ENCODE assay signal across 13 mouse cellular contexts in genomic region chr1:54789327-54789960, GRCm38 (mm10).
DNase-seq lines count a peak whose midpoint lies in the region; ATAC-seq and TF ChIP-seq lines count a peak whose summit lies in the region.
"Had no signal": no experiment of that assay in that cellular context is flagged by ENCODE, and none has a peak within 500 bp of the region (broad histone marks: within the 10 kb centered on the region; RNA-seq: fewer than 3 reads in every experiment).

No protein-coding gene starts in this region.

- no peak overlapping the region for H3K4me3 ChIP-seq in hindbrain, embryonic 14.5 days (replicated peaks; ENCODE audit: low read length)
- H3K4me3 ChIP-seq in hindbrain, embryonic 10.5 days, result no peak overlapping the region
- H3K4me3 ChIP-seq in neural tube, embryonic 13.5 days, result no peak overlapping the region
- no peak overlapping the region for H3K4me3 ChIP-seq in stomach, postnatal 0 days (ENCODE audit: low read depth, low read length)
- H3K4me3 ChIP-seq: embryonic facial prominence, embryonic 15.5 days; limb, embryonic 15.5 days; neural tube, embryonic 12.5 days had no signal

- H3K27ac ChIP-seq in hindbrain, embryonic 14.5 days, result peak overlapping the region; percentile 50; the same call in 1 of the 2 replicates
- no peak overlapping the region for H3K27ac ChIP-seq in hindbrain, embryonic 10.5 days
- 0 out of 2 replicates have a peak overlapping the region, but pooled peaks have one; percentile 23 for H3K27ac ChIP-seq in neural tube, embryonic 13.5 days (replicated peaks)
- H3K27ac ChIP-seq in stomach, postnatal 0 days (replicated peaks), result no peak overlapping the region
- H3K27ac ChIP-seq: embryonic facial prominence, embryonic 15.5 days; limb, embryonic 15.5 days; neural tube, embryonic 12.5 days had no signal

- TF ChIP-seq CTCF in stomach, postnatal 0 days (IDR thresholded peaks at IDR 0.05; ENCODE audit: low read depth), result no peak

- peak; percentile 33; the same call in 1 of the 2 replicates for ATAC-seq in hindbrain, embryonic 14.5 days (ENCODE audit: low FRiP score)
- no peak for ATAC-seq in neural tube, embryonic 13.5 days (ENCODE audit: low read depth)
- ATAC-seq in stomach, postnatal 0 days (ENCODE audit: low FRiP score, low TSS enrichment), result peak; percentile 74
- ATAC-seq: activated CD4-positive, CD25-positive, alpha-beta regulatory T cell, adult 4 months had no signal

- peaks cover 9% of the 10 kb centered on the region for H3K4me1 ChIP-seq in hindbrain, embryonic 14.5 days (replicated peaks; ENCODE audit: control insufficient read depth, insufficient read depth, low read length)
- 0 out of 2 replicates have a peak, but pooled peaks cover 3% of the 10 kb centered on the region for H3K4me1 ChIP-seq in hindbrain, embryonic 10.5 days (replicated peaks)
- H3K4me1 ChIP-seq in neural tube, embryonic 13.5 days (replicated peaks), result peaks cover 16% of the 10 kb centered on the region; the same call in 1 of the 2 replicates
- H3K4me1 ChIP-seq in stomach, postnatal 0 days (replicated peaks; ENCODE audit: control insufficient read depth, insufficient read depth), result no peaks in the 10 kb centered on the region
- H3K4me1 ChIP-seq: neural tube, embryonic 12.5 days had no signal

- H3K4me2 ChIP-seq in hindbrain, embryonic 14.5 days (replicated peaks), result no peak overlapping the region
- H3K4me2 ChIP-seq in neural tube, embryonic 13.5 days, result no peak overlapping the region
- H3K4me2 ChIP-seq in stomach, postnatal 0 days (replicated peaks; ENCODE audit: low read depth), result no peak overlapping the region
- H3K4me2 ChIP-seq: embryonic facial prominence, embryonic 15.5 days; limb, embryonic 15.5 days; neural tube, embryonic 12.5 days had no signal

- DNase-seq in hindbrain, embryonic 14.5 days (ENCODE audit: low spot score), result no peak
- DNase-seq in hindbrain, embryonic 10.5 days (ENCODE audit: low spot score), result no peak
- no peak for DNase-seq in neural tube, embryonic 10.5 days (ENCODE audit: extremely low spot score, low spot score)
- peak; percentile 66 for DNase-seq in adrenal gland, postnatal 14 days
- peak; percentile 32 for DNase-seq in stomach, postnatal 0 days (ENCODE audit: low spot score)
- no peak for DNase-seq in right cerebral cortex, postnatal 4 days
- DNase-seq: cerebellum, adult 2 months; right cerebral cortex, postnatal 14 days had no signal

- no peaks in the 10 kb centered on the region for H3K36me3 ChIP-seq in hindbrain, embryonic 14.5 days (replicated peaks; ENCODE audit: control insufficient read depth, insufficient read depth)
- no peaks in the 10 kb centered on the region for H3K36me3 ChIP-seq in hindbrain, embryonic 10.5 days
- no peaks in the 10 kb centered on the region for H3K36me3 ChIP-seq in neural tube, embryonic 13.5 days
- H3K36me3 ChIP-seq in stomach, postnatal 0 days (ENCODE audit: control insufficient read depth, insufficient read depth, low read length), result no peaks in the 10 kb centered on the region
- H3K36me3 ChIP-seq: embryonic facial prominence, embryonic 15.5 days; limb, embryonic 15.5 days; neural tube, embryonic 12.5 days had no signal

- H3K9ac ChIP-seq in hindbrain, embryonic 14.5 days, result no peak overlapping the region
- no peak overlapping the region for H3K9ac ChIP-seq in neural tube, embryonic 13.5 days
- H3K9ac ChIP-seq in stomach, postnatal 0 days (ENCODE audit: low read length), result no peak overlapping the region
- H3K9ac ChIP-seq: embryonic facial prominence, embryonic 15.5 days; limb, embryonic 15.5 days; neural tube, embryonic 12.5 days had no signal

- H3K27me3 ChIP-seq in hindbrain, embryonic 14.5 days (ENCODE audit: control insufficient read depth, insufficient read depth, low read length), result no peaks in the 10 kb centered on the region
- H3K27me3 ChIP-seq in hindbrain, embryonic 10.5 days (ENCODE audit: insufficient read depth, poor library complexity, severe bottlenecking), result no peaks in the 10 kb centered on the region
- no peaks in the 10 kb centered on the region for H3K27me3 ChIP-seq in neural tube, embryonic 13.5 days
- H3K27me3 ChIP-seq in stomach, postnatal 0 days (ENCODE audit: control insufficient read depth, insufficient read depth, low read length), result no peaks in the 10 kb centered on the region
- H3K27me3 ChIP-seq: embryonic facial prominence, embryonic 15.5 days; limb, embryonic 15.5 days; neural tube, embryonic 12.5 days had no signal

- H3K9me3 ChIP-seq in hindbrain, embryonic 14.5 days (ENCODE audit: control insufficient read depth, low read length), result no peaks in the 10 kb centered on the region
- H3K9me3 ChIP-seq in hindbrain, embryonic 10.5 days, result no peaks in the 10 kb centered on the region
- H3K9me3 ChIP-seq in neural tube, embryonic 13.5 days, result no peaks in the 10 kb centered on the region
- H3K9me3 ChIP-seq in stomach, postnatal 0 days (ENCODE audit: control insufficient read depth, low read length), result no peaks in the 10 kb centered on the region
- H3K9me3 ChIP-seq: embryonic facial prominence, embryonic 15.5 days; limb, embryonic 15.5 days; neural tube, embryonic 12.5 days had no signal

- TF ChIP-seq EP300 in stomach, postnatal 0 days (optimal IDR thresholded peaks at IDR 0.05), result no peak

- WGBS in hindbrain, embryonic 14.5 days, result 67% methylated on average over 7 of the region's 7 CpGs
- 86% methylated on average over 7 of the region's 7 CpGs for WGBS in hindbrain, embryonic 10.5 days
- WGBS in neural tube, embryonic 13.5 days, result 74% methylated on average over 7 of the region's 7 CpGs
- 59% methylated on average over 7 of the region's 7 CpGs for WGBS in stomach, postnatal 0 days

Comparison
In these comparisons a context has a peak if more than half of its experiments do, and no peak if none do; other contexts are left out.
1. H3K27ac ChIP-seq: peak in hindbrain, embryonic 14.5 days (single experiment) and neural tube, embryonic 13.5 days (single experiment); none in hindbrain, embryonic 10.5 days (single experiment) and stomach, postnatal 0 days (single experiment).
2. DNase-seq: peak in adrenal gland, postnatal 14 days (single experiment) and stomach, postnatal 0 days (single experiment); none in hindbrain, embryonic 14.5 days (single experiment), hindbrain, embryonic 10.5 days (single experiment), neural tube, embryonic 10.5 days (single experiment) and right cerebral cortex, postnatal 4 days (single experiment).